Mouse (Mus musculus): Measurements from ENCODE around the gene Pmm1. TPM values are rescaled to one million over a fixed set of nuclear protein-coding genes. Genes with fewer than 3 reads are reported as not detected.
"Not testable (repeated sequence)": the region's sequence is repeated elsewhere in the genome, so short reads cannot be mapped to it uniquely, and the experiment has no call there.

The Pmm1 gene
- polyA plus RNA-seq, 1 experiment from 2014 or later, result 42.0 TPM

DNA sequence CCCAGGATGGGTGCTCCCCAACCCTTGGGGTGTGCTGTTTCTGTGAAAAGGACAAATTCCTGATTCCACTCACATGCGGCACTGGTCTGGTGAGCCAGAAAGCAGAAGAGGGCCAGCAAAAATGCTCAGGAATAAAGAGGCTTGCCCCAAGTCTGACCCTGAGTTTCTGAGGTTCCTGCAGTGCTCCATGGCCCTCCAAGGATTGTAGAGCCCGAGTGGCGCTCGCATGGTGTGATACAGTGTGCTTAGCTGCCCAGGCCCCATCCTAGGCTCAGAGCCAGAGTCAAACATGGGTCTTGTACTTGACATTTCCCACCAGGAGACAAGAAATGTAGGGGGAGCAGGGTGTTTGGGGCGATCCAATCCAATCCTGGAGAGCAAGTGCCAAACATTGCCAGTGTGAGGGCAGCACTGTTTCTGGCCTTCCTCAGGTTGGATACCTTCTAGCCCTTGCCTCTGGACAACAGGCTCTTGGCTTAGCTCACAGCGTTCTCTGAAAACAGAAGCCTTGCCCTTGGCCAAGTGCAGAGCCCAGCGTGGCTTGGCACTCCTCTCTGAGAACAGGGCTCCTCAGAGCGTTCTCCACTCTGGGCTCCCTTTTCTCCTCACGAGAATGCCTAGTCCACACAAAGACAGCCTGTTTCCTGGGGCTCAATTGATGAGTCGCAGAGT is 40.0 kb downstream of the Pmm1 start:
- H3K36me3 ChIP-seq, result peaks cover 17% of the 10 kb centered on the region
- H3K4me2 ChIP-seq (replicated peaks), result no peak overlapping the region
- H3K27ac ChIP-seq, result no peak overlapping the region
- no peak overlapping the region for H3K4me3 ChIP-seq
- H3K27me3 ChIP-seq (replicated peaks), result no peaks in the 10 kb centered on the region
- no peaks in the 10 kb centered on the region for H3K9me3 ChIP-seq
- ATAC-seq (ENCODE audit: low FRiP score, low read depth), result no peak
- peaks cover 21% of the 10 kb centered on the region for H3K4me1 ChIP-seq
- no peak overlapping the region for H3K9ac ChIP-seq
- 86% methylated on average over 10 of the region's 10 CpGs for WGBS

DNA sequence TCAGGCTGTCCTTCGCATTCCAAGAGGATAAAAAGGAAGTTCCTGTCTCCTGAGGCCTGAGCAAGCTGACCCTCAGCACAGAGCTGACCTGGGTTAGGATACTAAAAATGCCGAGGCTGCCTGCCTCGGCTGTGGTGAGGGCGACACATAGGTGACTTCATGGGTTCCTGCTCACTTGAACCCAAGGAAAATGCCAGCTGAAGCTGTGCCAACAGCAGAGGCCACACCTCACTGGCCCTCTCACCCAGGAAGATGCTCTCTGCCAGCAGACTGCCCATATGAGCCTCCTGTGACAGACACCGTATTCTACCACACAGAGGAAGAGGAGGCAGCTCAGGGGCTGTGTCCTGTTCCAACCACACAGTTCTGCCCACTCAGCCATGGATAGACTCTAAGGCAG is 41.7 kb downstream of the Pmm1 start:
- Histone ChIP-seq H3K4me2 (replicated peaks) (no peak overlapping the region), H3K4me3 (no peak overlapping the region), H3K27me3 (replicated peaks) (no peaks in the 10 kb centered on the region), H3K36me3 (peaks cover 32% of the 10 kb centered on the region), H3K9ac (no peak overlapping the region), H3K27ac (no peak overlapping the region), H3K9me3 (no peaks in the 10 kb centered on the region), H3K4me1 (peaks cover 6% of the 10 kb centered on the region; the same call in 1 of the 2 replicates)
- 90% methylated on average over 5 of the region's 5 CpGs for WGBS
- no peak for ATAC-seq (ENCODE audit: low FRiP score, low read depth)

DNA sequence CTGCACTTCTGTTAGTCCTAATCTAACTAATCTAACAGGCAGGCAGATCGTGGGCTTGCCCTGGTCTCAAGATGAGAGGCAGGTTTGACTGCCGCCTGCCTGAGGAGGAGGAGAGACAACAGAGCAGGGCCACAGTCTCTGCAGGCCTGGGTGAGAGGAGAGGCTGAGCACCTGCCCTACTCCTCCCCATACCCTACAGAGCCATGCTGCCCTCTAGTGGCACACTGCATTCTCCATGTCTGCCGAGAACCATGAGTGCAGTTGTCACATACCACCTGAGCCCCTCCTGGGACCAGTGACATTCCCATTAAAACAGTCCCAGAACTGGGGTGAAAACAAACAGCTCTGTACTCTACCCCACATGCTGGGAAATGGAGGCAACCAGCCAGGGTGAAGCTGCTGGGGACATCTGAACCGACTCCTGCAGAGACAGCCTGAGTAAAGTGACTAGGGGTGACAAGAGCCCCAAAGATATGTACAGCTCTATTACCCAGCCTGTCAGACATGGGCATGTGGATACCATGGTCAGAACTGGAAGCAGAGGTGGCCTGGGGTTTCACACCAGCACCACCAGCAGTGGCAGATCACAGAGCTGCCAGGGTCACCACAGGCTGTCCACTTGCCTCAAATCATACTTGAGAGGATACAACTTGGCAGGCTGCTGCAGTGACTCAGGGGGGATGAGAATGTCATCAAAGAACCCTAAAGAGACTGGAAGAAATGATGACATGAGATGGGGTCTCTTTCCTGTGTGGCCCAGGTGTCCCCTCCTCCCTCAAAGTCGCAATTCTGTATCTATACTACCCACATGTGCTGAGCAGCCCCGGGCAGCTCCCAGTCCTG is 42.9 kb downstream of the Pmm1 start:
- H3K27ac ChIP-seq, result no peak overlapping the region
- H3K4me3 ChIP-seq, result no peak overlapping the region
- no peak for ATAC-seq (ENCODE audit: low FRiP score, low read depth)
- peaks cover 45% of the 10 kb centered on the region for H3K36me3 ChIP-seq
- 55% methylated on average over 6 of the region's 6 CpGs for WGBS
- H3K27me3 ChIP-seq (replicated peaks), result no peaks in the 10 kb centered on the region
- no peak overlapping the region for H3K9ac ChIP-seq
- no peak overlapping the region for H3K4me2 ChIP-seq (replicated peaks)
- H3K9me3 ChIP-seq, result no peaks in the 10 kb centered on the region
- peaks cover 3% of the 10 kb centered on the region; the same call in 1 of the 2 replicates for H3K4me1 ChIP-seq

DNA sequence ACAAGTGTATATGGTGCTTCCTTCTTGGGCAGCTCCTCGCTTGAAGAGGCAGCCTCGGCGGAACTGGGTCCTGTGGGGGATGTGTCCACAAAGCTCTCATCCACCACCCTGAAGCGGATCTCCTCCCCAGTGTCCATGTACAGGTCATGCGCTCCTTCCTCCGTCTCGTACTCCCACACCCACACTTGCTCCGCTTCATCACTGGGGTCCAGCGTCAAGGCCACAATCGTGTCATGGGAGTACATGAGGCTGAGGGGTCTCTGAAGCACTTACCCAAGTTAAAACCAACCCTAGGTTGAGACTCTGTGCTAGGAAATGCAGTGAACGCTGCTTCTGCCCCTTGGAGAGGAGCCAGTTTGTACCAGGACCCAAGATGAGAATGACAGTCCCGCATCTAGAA is 43.5 kb downstream of the Pmm1 start:
- ATAC-seq (ENCODE audit: low FRiP score, low read depth), result no peak
- H3K9me3 ChIP-seq, result no peaks in the 10 kb centered on the region
- no peak overlapping the region for H3K27ac ChIP-seq
- no peaks in the 10 kb centered on the region for H3K27me3 ChIP-seq (replicated peaks)
- H3K4me2 ChIP-seq (replicated peaks), result no peak overlapping the region
- WGBS, result 93% methylated on average over 12 of the region's 12 CpGs
- H3K4me3 ChIP-seq, result no peak overlapping the region
- peaks cover 51% of the 10 kb centered on the region for H3K36me3 ChIP-seq
- peaks cover 3% of the 10 kb centered on the region; the same call in 1 of the 2 replicates for H3K4me1 ChIP-seq
- no peak overlapping the region for H3K9ac ChIP-seq

DNA sequence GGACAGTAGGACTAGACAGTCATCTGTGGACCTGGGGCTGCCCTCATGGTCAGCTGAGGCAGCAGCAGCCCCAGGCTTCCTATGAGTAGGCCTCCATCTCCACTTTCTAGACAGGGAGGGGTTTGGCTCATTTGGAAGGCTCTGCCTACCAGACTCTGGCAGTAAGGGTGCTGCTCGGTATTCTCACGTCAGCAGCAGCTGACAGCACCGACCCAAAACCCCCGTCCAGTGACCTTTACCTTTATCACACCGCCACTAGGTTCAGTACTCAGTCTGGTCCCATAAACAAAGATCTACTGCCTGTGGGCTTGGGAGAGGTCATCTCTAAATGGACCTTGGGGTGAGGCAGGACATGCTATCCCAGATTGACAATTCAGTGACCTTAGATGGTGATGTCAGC is 45.1 kb downstream of the Pmm1 start:
- H3K9ac ChIP-seq, result no peak overlapping the region
- no peaks in the 10 kb centered on the region for H3K9me3 ChIP-seq
- peaks cover 63% of the 10 kb centered on the region for H3K36me3 ChIP-seq
- no peak overlapping the region for H3K27ac ChIP-seq
- ATAC-seq (ENCODE audit: low FRiP score, low read depth), result no peak
- WGBS, result 87% methylated on average over 5 of the region's 5 CpGs
- H3K27me3 ChIP-seq (replicated peaks), result no peaks in the 10 kb centered on the region
- H3K4me3 ChIP-seq, result no peak overlapping the region
- H3K4me1 ChIP-seq, result no peaks in the 10 kb centered on the region
- H3K4me2 ChIP-seq (replicated peaks), result no peak overlapping the region

DNA sequence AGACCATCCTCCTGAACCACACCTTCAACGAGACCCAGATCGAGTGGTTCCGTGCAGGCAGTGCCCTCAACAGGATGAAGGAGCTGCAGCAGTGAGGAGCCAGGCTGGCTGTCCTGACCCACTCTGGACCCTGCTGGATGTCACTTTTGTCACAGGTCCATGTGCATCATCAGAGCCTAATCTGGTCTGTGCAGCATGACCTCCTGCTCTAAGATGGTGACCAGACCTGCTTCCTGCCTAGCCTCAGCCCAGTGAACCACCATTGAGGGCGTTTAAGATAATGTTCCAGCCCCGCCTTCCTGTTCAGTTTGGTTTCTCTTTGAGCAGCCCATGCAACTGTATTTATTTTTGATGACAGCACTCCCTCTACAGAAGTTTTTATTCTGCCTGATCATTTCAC is 46.1 kb downstream of the Pmm1 start:
- H3K36me3 ChIP-seq, result peaks cover 73% of the 10 kb centered on the region
- H3K4me2 ChIP-seq (replicated peaks), result no peak overlapping the region
- H3K9ac ChIP-seq, result no peak overlapping the region
- H3K4me3 ChIP-seq, result no peak overlapping the region
- ATAC-seq (ENCODE audit: low FRiP score, low read depth), result no peak
- no peaks in the 10 kb centered on the region for H3K27me3 ChIP-seq (replicated peaks)
- H3K9me3 ChIP-seq, result no peaks in the 10 kb centered on the region
- H3K27ac ChIP-seq, result no peak overlapping the region
- WGBS, result 91% methylated on average over 5 of the region's 5 CpGs
- H3K4me1 ChIP-seq, result no peaks in the 10 kb centered on the region

DNA sequence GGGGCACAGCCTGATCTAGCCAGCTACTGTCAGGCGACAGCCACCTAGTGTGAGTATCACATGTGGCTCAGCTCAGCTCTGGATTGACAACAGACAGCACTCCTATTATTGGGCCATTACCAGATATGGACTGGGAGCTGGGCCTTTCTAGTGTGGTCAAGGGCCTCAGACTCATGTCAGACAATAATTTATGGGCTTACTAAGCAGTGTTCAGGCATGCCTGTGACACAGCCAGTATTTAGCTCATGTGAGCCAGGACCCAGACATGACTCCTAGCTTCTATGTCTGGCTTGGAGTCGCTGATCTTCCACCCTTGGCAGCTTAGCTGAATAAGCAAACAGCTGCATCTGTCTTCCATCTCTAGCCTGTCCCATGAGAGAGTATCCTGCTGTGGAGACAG is 48.2 kb downstream of the Pmm1 start:
- Histone ChIP-seq H3K27me3 (replicated peaks) (no peaks in the 10 kb centered on the region), H3K36me3 (peaks cover 91% of the 10 kb centered on the region), H3K4me3 (no peak overlapping the region), H3K9me3 (no peaks in the 10 kb centered on the region), H3K9ac (no peak overlapping the region), H3K27ac (no peak overlapping the region), H3K4me1 (no peaks in the 10 kb centered on the region), H3K4me2 (replicated peaks) (no peak overlapping the region)
- no peak for ATAC-seq (ENCODE audit: low FRiP score, low read depth)
- WGBS, result 83% methylated on average over 2 of the region's 2 CpGs

DNA sequence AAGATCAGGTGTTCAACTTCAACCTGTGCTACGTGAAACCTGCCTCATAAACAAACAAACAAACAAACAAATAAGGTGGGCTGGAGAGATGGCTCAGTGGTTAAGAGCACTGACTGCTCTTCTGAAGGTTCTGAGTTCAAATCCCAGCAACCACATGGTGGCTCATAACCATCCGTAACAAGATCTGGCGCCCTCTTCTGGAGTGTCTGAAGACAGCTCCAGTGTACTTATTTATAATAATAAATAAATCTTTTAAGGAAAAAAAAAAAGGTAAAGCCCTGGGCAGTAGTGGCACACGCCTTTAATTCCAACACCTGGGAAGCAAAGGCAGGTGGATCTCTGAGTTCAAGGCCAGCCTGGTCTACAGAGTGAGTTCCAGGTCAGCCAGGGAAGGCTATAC is 52.0 kb downstream of the Pmm1 start:
- not testable (repeated sequence) for H3K9me3 ChIP-seq; H3K27ac ChIP-seq; H3K9ac ChIP-seq; H3K4me2 ChIP-seq (replicated peaks); H3K4me3 ChIP-seq; ATAC-seq (ENCODE audit: low FRiP score, low read depth); H3K27me3 ChIP-seq (replicated peaks); H3K4me1 ChIP-seq
- H3K36me3 ChIP-seq, result peaks cover 95% of the 10 kb centered on the region
- 91% methylated on average over 4 of the region's 4 CpGs for WGBS

DNA sequence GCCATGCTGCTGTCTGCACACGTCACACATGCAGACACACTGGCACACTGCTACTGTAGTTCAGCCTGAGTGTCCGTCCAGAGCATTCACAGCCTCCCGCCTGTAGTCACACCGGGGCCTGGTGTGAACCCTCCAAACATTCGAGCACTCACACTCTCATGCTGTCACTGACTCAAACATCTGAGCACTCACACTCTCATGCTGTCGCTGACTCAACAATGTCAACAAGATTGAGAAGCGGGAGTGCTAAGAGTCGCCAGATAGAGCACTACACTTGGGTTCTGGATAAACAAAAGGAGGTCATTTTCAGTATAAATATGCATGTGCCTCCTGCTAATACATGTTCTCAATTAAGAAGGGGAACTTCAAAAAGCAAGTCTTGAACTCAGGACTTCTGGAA is 52.8 kb downstream of the Pmm1 start:
- Histone ChIP-seq H3K36me3 (peaks cover 95% of the 10 kb centered on the region), H3K4me2 (replicated peaks) (no peak overlapping the region), H3K9ac (no peak overlapping the region), H3K9me3 (no peaks in the 10 kb centered on the region), H3K27ac (no peak overlapping the region), H3K27me3 (replicated peaks) (no peaks in the 10 kb centered on the region), H3K4me3 (no peak overlapping the region), H3K4me1 (no peaks in the 10 kb centered on the region)
- 96% methylated on average over 8 of the region's 8 CpGs for WGBS
- no peak for ATAC-seq (ENCODE audit: low FRiP score, low read depth)

DNA sequence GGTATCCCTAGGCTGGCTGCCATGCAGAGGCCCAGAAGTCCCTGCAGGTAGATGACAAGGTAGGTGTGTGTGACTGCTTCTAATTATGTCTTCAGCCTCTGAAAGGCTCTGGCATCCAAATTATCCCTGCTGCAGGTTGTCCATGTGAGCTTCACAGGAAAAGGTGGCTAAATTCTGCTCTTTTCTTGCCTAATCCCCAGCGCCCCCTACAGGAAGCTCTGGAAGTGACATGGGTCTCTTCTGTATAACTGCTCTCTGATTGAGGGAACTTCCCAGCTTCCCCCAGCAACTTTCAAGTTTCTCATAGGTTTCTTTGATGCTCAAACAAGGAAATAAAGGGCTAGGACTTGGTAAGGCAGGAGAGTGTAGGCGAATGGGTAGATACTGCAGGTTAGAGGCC is 55.8 kb downstream of the Pmm1 start:
- Histone ChIP-seq H3K9ac (no peak overlapping the region), H3K27ac (no peak overlapping the region), H3K9me3 (no peaks in the 10 kb centered on the region), H3K27me3 (replicated peaks) (no peaks in the 10 kb centered on the region), H3K4me3 (no peak overlapping the region), H3K4me2 (replicated peaks) (no peak overlapping the region), H3K4me1 (no peaks in the 10 kb centered on the region), H3K36me3 (peaks cover 93% of the 10 kb centered on the region)
- 47% methylated on average over 2 of the region's 2 CpGs for whole genome bisulfite sequencing
- no peak for ATAC-seq (ENCODE audit: low FRiP score, low read depth)
